Mouse (Mus musculus): ENCODE data around the gene Epha5.
A peak's percentile ranks its signal among the peaks of the same experiment; 100 is the strongest.

Epha5 gene

DNA sequence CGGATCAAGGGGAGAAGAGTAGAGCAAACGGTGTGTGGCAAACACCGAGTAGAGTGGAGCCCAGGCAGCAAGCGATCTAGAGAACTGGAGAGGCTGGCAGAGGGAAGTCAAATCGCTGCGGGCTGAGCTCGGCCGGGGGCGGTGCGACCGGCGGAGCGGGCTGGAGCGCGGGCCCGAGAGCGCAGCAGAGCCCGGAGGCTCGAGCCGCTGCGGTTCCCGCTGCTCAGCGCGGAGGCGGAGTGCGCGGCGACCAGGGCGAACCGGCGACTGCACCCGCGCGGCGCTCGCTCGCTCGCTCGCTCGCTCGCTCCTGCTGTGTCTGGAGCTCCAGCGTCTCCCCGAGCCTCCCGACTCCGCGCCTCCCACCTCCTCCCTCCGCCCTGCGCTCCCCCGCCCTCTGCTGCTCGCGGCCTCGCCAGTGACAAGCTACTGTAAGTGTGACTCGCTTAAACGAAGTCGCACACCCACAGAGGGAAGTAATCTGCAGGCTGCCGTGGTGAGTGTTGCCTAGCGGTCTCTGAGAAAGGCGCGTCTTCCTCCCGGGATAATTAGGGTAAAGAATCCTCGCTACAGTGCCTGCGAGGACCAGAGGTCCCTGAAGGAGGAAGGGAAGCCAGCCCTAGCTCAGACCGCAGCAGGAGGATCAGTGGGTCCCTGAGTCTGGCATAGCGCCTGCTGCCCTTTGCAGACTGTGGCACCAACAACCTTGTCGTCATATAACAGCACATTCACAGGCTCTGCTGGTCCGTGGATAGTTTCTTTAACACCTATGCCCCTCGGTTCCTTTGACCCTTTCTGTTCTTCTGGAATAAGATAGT, at the start of gene Epha5:
Gene Epha5, minus strand, starts transcription at position 321 of the 818 bp plus-strand sequence.
- peak in 1 of 2 experiments; percentile 60 for DNase-seq (ENCODE audit: low spot score in 2 of 2)

DNA sequence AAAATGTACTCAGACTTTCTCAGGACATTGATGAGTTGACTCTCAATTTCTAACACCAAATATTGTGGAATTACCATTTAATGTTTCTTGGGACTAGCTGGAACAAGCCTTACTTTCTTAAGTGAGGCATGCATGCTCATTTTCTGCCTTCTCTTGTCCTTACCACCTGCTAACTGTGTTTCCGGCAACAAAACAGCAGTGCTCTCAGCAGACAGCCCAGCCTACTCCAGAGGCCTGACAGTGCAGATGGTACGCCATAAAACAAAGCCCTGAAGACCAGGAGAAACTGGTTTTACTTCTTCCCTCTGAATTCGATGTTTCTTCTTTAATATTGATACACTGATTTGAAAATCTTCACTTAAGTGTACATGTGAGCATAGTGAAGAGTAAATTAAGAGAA, 39.0 kb upstream of the Epha5 start:
- no peak for DNase-seq (ENCODE audit: low spot score in 2 of 2)

DNA sequence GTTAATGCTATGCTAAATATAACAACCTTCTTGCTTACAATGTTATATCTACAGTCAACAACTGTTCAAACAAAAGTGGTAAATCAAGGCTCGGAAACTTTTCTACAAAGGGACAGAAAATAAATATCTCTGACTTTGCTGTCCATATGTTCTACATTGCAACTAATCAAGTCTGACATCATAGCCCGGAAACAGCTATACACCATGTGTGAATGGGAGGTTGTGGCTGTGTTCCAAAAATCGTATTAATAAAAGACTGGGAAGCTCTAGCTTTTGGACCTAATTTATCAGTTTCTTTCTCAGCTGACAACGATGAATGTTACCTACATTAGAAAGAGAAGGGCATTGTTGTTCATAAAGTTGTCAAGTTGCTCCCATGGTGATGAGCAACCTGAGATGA, 37.5 kb upstream of the Epha5 start:
- no peak for DNase-seq (ENCODE audit: low spot score in 2 of 2)

DNA sequence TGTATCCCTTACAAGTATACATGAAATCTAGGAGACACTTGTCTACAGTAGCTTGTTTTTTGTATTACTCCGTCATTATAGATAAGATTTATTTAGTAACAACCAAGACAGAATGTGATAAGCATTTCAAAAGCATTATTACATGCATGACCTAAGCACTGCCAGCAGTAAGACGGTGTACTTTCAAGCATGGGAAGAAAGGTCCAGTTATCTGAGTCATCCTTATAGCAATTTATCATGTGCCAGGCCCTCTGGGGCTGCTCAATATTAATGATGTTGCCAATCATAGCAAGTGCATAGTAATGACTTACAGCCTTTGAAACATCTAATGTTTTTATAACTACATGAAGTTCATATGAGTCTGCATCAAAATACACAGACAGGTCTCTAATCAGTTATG, 36.7 kb upstream of the Epha5 start:
- DNase-seq (ENCODE audit: low spot score in 2 of 2), result no peak

DNA sequence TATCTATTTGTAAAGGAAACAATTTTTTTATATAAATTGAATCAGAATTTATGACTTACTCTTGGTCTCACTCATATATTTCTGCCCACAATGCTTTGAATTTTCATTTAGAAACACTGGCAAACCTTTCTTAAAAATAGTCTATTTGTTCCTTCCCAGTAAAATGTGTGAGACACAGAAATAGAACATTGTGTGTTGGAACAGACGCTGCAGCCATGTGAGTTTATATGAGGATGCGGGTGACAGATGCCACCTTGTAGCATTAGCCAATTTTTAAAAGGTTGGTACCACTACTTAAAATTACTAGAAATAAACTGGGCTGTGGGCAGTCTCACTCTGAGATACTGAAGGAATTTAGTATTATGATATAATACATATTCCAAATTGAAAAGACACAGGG, 23.1 kb upstream of the Epha5 start:
- no peak for DNase-seq (ENCODE audit: low spot score in 2 of 2)

DNA sequence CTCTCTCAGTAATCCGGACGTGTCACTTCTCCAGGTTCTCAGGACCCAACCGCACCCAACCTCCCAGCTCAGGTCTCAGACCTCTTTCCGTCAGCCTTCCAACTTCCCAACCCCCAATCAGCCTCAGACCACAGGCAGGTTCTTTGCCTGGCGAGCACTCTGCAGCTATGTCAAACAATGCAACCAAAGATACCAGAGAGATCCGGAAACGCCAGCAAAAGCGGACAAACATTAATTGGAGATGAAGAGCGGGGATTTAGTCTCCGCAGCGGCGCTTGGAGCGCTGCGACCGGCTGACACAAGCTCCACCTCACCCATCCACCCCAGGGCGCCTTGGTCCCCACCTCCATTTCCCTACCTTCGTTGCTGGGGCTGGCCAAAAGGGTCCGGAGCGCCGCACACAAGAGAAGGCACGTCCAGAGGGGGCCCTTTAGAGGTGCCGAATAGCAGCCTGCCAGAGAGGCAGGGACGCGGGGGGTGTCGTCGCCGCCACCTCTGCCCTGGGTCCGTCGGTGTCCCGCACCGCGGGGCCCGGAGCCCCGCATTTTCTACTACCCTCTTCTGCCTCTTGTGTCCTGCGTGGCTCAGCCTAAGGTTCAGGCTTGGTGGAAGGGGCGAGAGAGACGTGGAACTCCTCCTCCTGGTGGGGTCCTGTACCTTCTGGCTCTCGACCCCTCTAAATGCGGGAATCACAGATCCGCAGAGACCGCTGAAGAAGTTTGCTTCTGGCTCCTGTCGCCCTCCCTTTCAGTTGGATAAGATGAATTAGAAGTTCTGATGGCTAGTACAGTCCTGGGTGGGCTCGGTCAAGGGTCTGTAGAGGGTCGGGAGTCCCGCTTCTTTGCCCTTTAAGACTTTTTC, 991 bp downstream of the Epha5 start:
- peak in 1 of 2 experiments; percentile 58 for DNase-seq (ENCODE audit: low spot score in 2 of 2)

DNA sequence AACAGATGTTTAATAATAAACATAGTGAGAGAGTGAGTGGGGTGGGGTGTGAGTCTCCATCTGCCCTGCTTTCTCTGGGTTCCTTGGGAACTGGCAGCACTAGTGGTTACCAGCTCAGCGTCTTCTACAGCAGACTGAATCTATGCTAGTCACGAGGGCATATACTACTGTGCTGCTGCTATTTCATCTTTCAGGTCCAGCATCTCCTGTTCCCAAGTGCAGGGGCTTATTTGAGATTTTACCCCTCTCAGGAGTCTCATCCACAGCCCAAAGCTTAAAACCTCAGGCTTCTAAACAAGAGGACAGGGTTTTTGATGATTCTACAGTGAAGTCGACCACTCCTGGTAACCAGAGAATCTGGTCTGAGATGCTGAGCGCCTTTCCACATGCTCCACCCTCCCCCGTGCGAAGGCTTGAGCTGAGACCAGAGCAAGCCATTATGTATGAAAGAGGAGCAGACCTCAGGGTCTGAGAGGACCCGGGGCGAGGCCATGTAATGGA, 2.2 kb downstream of the Epha5 start:
- no peak for DNase-seq (ENCODE audit: low spot score in 2 of 2)

DNA sequence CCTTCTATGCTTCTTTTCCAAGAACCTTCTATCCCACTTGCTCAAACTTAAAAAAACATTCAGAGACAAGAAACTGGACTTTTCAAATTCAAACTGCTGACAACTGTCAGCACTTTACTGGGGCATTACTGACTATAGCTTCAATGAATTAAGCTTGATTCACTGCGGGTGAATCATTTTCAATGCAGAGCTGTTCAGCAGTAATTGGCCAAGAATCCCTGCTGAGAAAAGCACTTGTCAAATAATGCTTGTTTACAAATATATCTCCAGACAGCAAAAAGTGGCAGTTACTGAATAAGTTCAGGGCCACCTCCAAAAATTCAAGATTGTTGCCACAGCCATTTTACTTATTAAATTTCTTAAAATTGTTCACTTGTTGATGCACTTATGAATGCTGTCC, 4.2 kb downstream of the Epha5 start:
- no peak for DNase-seq (ENCODE audit: low spot score in 2 of 2)

DNA sequence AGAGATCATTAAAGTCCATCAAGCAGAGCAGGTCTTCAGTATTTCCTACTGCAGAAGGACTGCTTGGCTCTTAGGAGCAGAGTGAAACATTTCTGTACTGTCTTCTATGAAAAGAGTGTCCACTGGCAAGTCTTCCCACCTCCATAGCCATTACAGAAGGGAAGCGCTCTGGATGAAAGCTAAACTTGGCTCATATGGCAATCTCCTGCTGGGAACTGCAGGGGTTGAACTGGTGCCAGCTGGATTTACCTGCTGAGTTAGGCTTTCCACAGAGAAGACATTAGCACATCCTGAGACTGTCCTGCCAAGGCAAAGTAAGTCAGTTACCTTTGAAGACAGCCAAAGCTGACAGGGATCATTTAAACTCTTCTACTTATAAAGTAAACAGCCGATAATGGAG, 8.8 kb downstream of the Epha5 start:
- DNase-seq (ENCODE audit: low spot score in 2 of 2), result no peak

DNA sequence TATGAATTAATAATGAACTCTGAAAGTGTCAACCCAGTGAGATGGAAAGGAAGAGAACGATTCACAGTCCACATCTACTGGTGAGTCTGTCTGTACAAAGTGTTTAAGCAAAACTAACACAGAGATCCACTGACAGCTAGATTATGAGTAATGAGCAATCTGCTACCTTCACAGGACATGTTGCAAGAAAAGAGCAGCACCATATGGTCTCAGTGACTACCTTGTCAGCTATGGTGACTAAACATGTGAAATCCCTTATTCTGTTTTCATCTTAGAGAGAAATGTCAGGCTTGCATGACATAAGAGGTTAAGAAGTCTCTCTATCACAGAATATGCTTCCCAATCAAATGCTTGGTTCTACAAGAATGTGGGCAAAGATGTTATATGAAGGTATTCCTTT, 20.1 kb downstream of the Epha5 start:
- DNase-seq (ENCODE audit: low spot score in 2 of 2), result no peak

DNA sequence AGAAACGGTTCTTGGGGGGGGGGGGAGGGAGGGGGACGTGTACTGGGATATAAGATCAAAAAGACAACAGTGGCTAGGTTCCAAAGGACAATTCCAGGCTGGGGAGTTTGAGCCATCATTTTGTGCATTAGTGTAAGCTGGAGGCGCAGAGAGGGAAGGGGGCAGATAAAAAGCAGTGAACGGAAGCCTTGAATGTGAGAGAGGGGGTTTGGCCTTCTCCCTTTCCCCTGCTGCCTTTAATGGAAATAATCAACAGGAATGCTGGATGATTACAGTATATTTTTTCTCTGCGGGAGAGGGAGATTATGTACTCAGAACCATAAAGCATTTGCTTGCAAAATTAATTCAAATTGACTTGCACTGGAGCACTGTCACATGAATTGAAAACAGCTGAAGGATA, 51.8 kb downstream of the Epha5 start:
- no peak for DNase-seq (ENCODE audit: low spot score in 2 of 2)

DNA sequence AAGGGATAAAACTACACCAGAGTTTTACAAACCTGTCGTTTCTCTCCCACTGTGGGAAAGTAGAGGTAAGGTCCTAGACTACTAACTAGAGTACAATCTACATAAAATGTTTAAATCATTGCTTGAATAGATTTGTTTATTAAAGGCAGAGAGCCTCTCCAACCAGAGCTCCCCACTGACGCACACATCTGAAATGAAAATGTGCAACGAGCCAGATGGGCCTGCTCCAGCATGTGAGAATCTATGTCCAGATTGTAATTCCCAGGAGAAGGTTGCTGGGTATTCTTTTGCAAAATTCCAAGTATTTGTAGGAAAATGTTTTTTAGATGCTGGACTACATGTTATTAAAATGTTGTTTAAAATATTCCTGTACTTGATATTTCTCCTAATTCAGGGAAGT, 57.8 kb downstream of the Epha5 start:
- no peak for DNase-seq (ENCODE audit: low spot score in 2 of 2)

DNA sequence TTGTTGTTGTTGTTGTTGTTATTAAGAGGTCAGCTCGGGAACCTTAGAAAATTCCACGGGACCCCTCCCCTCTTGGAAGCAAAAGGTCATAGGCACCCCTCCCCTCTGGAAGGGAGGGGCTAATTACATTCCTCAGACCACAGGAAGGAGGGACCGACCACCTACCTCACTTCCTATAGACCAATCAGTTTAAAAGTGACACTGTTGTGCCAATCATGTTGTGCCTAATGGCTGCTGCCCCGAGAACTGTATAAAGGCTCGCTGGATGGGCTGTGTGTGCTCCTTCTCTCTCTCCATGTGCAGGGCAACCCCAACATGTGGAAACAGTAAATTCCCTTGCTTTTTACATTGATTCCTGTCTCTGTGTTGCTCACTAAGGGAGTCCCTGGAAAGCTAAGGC, 64.1 kb downstream of the Epha5 start:
- no peak for DNase-seq (ENCODE audit: low spot score in 2 of 2)

DNA sequence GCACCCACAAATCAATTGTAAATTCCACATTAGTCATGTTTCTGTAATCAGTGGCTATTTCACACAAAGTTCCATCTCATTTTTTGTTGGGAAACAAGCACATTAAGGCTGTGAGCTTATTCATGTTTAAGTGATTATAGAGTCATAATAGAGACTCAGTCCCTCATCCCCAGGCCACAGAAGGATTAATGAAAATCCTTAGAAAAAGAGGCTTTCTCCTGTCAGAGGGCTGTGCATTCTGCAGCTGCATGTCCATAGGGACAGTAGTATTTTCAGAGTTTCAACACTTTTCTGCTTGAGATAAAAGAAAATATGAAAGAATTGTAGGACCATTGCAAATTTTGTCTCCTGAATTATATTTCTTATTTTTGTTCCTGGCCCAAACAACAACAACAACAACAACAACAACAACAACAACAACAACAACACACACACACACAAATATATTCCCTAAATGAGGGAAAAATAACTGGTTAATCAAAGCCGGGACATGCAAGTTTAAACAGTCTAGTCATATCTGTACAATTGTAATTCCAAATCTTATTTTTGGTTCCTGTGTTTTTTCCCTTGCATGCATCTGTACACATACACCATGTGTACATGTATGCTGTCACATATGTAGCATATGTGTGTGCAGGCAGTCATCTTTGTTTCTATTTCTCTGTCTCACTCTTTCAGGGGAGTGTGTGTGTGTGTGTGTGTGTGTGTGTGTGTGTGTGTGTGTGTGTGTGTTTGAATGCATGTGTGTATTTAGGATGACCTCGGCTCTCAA, 70.3 kb downstream of the Epha5 start:
- no peak for DNase-seq (ENCODE audit: low spot score in 2 of 2)

DNA sequence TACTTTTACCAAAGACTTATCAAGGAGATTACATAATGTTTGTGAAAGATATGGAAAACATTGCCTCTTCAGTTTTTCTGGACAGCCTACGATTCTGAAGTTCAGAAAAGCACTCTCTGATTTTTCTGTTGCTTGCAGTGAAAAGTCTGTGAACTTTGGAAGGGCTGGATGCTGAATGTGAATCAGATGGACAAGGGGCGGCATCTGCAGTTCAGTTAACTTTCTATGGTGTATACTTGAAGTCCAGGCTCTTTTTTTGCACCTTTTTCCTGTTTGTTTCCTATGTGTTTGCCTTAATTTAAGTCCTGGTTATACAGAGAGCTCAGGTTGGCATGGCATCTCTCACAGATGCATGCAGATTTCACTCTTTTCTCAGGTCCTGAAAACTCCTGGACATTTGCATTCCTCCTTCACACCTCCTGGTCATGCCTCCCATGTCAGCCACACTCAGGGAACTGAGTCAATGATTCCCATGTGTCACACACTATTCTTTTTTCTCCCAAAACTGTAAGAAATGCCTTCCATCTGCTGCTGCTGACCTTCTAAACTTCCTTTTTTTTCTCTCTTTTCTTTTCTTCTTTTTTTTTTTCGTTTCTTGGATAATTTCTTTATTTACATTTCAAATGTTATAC, 81.2 kb downstream of the Epha5 start:
- no peak for DNase-seq (ENCODE audit: low spot score in 2 of 2)

DNA sequence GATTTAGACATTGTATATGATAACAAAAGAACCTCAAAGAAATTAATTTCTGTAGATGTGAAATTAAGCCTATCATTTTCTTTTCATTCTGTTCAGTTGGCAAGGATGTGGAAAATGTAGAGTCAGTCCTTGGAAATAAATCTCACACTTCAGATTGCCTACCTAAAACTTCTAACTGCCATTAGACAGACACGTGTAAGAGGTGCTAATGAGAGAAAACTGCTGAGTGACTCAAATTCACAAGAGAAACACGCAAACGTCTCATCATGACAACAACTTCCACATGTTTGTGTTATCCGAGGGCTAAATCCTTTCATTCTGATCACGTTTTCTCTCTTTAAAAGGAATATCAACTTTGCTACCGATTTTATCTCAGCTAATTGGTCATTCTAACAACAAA, 82.7 kb downstream of the Epha5 start:
- no peak for DNase-seq (ENCODE audit: low spot score in 2 of 2)

DNA sequence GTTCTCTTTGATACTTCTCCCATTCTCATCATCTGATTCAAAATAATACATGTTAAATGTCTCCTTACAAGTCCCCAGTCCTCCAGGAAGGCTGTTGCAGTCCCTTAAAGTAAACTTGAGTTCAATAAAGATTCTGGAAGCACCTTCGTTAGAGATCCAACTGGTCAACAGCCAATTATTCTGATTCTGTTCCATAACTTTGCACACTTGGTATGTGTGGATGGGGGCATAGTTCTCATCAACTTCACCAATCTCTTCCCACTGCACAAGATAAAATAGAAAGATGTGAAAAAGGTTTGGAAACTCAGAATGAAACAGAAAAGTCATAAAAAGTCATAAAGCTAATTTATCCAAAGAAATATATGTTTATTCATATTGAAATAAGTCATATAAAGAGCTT, 85.6 kb downstream of the Epha5 start:
- no peak for DNase-seq (ENCODE audit: low spot score in 2 of 2)

DNA sequence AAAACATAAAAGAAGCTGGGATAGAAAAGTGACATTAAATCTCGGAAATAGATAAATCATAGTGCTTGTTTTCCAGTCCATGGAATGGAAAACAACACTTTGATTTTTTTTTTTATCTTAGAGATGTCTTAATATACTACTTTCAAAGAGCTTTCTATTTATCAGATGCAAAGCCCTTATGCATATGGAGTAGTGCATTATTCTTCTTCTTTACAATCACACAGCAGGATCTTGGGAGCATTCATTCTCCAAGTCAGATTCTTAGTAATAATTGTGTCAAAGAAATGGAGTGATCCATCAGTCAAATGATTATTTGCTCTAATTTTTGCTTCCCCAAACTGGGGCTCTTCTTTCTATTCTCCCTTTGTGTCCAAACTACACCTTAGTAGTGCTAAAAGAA, 96.6 kb downstream of the Epha5 start:
- DNase-seq (ENCODE audit: low spot score in 2 of 2), result no peak

DNA sequence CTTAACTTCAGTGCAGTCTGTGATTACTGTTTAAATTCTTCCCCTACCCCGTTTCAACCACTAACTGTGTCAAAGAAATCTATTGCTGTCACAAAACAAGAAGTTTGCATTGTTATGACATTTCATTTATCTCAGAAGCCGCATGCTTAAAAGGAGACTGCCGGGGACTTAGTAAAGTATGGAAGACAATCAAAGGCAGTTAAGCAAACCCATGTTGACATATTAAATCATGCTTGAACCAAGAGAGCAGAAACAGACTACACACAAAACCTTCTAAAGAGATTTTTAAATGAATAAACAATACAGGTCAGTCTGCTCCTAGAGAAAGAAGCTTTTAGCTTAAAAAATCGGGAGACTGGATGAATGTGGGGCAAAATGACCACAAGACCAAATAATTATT, 97.0 kb downstream of the Epha5 start:
- DNase-seq (ENCODE audit: low spot score in 2 of 2), result no peak

DNA sequence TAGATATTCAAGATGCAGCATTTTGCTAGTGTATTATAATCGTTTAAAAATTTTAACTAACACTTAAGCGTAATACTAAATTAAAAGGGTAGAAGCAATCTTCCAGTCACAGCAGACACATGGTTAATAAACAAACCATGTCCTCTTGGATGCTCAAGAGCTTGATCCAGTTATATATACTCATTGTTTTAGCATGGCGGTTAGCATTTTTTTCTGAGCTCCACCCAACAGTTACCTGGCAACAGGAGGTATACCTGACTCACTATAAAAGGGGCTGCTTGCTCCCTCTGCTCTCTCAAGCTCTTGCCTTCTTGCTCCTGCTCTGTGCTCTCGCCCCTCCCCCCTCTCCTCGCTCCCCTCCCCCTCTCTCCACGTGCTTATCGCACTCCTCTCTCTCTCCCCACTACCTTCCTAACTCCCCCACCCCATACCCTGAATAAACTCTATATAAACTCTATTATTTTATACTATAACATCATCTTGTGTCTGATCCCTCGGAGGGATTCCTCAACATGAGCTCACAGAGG, 98.3 kb downstream of the Epha5 start:
- no peak for DNase-seq (ENCODE audit: low spot score in 2 of 2)

DNA sequence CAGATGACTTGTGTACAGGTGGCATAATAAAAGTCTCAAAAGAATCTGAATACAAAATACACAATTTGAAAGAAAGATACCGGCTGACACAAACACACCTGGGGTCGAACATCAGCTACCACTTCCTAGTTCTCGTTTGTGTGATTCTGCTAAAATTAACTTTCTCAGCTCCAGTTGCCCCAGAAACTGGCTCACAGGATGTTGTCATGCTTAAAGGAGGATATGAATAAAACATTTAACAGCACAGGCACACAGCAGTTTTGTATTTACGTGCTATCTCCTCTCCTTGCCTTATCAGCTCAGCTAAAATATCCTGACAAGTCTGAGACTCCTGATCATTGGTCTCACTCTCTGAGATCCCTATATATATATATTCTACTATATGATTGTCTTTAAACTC, 99.3 kb downstream of the Epha5 start:
- no peak for DNase-seq (ENCODE audit: low spot score in 2 of 2)
